In the genomic region with DNA sequence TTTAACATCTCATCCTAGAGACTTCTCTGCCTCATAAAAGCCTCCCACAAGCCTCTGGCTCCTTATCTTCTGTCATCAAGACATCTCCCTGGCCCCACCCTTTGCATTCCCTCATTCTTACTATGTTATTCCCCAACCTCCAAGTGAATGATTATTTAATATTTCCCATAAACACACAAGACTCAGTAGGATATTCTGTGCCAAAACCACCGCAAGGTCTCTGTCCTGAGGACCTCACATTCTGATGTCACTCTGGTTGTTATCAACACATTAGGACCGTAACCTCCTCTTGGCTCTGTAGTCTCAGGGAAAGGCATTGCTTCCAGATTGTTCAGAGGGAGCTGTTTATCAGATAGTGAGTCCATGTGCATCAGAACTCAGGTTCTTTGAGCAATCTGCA, we compare ENCODE assay signal across 15 mouse cellular contexts.
"Had no signal": no experiment of that assay in that cellular context is flagged by ENCODE, and none has a peak within 500 bp of the region (broad histone marks: within the 10 kb centered on the region; RNA-seq: fewer than 3 reads in every experiment).

No protein-coding gene starts in this region.

- H3K27me3 ChIP-seq: midbrain, embryonic 12.5 days; neural tube, embryonic 13.5 days; neural tube, embryonic 15.5 days had no signal

- H3K9me3 ChIP-seq: midbrain, embryonic 10.5 days; midbrain, embryonic 12.5 days; neural tube, embryonic 13.5 days; neural tube, embryonic 15.5 days had no signal

- DNase-seq: lung, adult 18-20 months; lung, embryonic 14.5 days; lung, postnatal 10 days; lung, postnatal 4 days; midbrain, embryonic 14.5 days; right cerebral cortex, postnatal 14 days; spleen, adult 18-20 months; thymus, adult 18-20 months; thymus, postnatal 25 days; thymus, postnatal 4 days had no signal

- H3K27ac ChIP-seq: midbrain, embryonic 10.5 days; midbrain, embryonic 12.5 days; neural tube, embryonic 13.5 days; neural tube, embryonic 15.5 days had no signal

- H3K4me1 ChIP-seq: midbrain, embryonic 10.5 days; midbrain, embryonic 12.5 days; neural tube, embryonic 13.5 days; neural tube, embryonic 15.5 days had no signal

- H3K9ac ChIP-seq: lung, embryonic 14.5 days; midbrain, embryonic 12.5 days; neural tube, embryonic 13.5 days; neural tube, embryonic 15.5 days had no signal

- H3K36me3 ChIP-seq: midbrain, embryonic 10.5 days; midbrain, embryonic 12.5 days; neural tube, embryonic 13.5 days; neural tube, embryonic 15.5 days had no signal

- H3K4me3 ChIP-seq: midbrain, embryonic 10.5 days; midbrain, embryonic 12.5 days; myocyte; neural tube, embryonic 13.5 days; neural tube, embryonic 15.5 days had no signal
